Mouse (Mus musculus) spleen, postnatal 10 days (tissue): ENCODE data around the gene Olfr10.

Experiments
- DNase-seq, 2 experiments: peaks; one replicate each; pipeline ENCODE4 v3.0.0; 2021 to 2022; ENCODE audit warnings: low spot score in 2 of 2

Gene Olfr10

GRCm38 (mm10) chr11:49322442-49322841, 17.9 kb downstream of the Olfr10 start, which contains the start of gene Olfr1391:
Olfr1391 (plus strand) TSS chr11:49322742.
- DNase-seq, result no peak

DNA sequence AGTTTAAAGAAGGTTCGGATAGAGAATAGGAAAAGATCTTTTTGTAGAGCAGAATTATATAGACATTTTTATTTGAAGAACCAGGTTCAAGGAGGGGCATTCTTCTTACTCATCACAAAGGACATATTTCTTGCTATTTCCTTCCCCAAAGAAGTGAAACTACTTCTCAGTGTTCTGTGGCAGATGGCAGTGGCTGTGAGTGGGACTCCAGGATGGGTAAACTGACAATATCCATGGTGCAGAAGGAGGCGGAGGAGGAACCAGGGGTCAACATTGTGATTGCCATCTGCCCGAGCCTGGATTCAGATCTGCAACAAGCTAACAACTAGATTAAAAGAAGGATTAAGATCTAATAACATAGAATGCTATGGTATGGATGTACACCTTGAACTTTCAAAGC, 22.2 kb downstream of the Olfr10 start:
- no peak for DNase-seq

DNA sequence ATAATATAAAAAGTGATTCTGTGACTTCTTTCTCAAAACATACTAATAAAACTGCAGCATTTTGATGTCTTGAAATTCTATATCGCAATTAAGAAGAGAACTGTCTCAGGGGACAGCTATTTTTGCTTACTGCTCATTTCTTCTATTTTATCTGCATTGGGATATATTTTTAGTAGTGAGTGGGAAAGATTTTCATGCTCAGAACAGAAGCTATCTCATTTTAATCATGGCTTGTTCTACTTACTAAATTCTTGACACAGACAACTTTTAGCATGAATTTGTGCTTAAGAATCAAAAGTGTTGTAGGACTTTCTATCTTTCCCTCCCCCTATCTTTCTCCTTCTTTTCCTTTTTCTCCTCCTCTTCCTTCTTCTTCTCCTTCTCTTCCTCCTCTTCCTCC, 25.1 kb downstream of the Olfr10 start:
- DNase-seq, result no peak

GRCm38 (mm10) chr11:49334888-49335287, 30.3 kb downstream of the Olfr10 start, which contains the start of gene Olfr1390:
Olfr1390 (plus strand) TSS chr11:49335188.
- no peak for DNase-seq

GRCm38 (mm10) chr11:49337150-49337832, 32.8 kb downstream of the Olfr10 start:
- DNase-seq, result no peak
